Mouse (Mus musculus) CH12.LX (cell line): ENCODE data around the gene Tpte.

Experiments used
- BHLHE40 ChIP-seq: IDR thresholded peaks from 2 replicates; pipeline ENCODE4 v1.6.1; 2011; ENCODE audit warnings: mild to moderate bottlenecking, low read depth, low read length, improper control_type of control experiment
- CHD1 ChIP-seq: IDR thresholded peaks from 2 replicates; pipeline ENCODE4 v1.6.1; 2012; ENCODE audit warnings: low read depth, low read length, improper control_type of control experiment, inconsistent platforms
- CTCF ChIP-seq, 2 experiments: IDR thresholded peaks in 1 of 2; conservative IDR thresholded peaks in 1 of 2; 2 replicates each; pipeline ENCODE4 v1.5.1; 2011 to 2012; ENCODE audit warnings: low read depth in 2 of 2, low read length in 2 of 2, improper control_type of control experiment in 1 of 2, inconsistent platforms in 1 of 2, mild to moderate bottlenecking in 1 of 2, moderate library complexity in 1 of 2
- EP300 ChIP-seq: IDR thresholded peaks from 2 replicates; pipeline ENCODE4 v1.6.1; 2011; ENCODE audit warnings: low read length, improper control_type of control experiment
- KAT2A ChIP-seq: IDR thresholded peaks from 2 replicates; pipeline ENCODE4 v1.6.1; 2012; ENCODE audit warnings: low read length, improper control_type of control experiment, inconsistent platforms; ENCODE audit not compliant: insufficient replicate concordance
- NRF1 ChIP-seq: IDR thresholded peaks from 2 replicates; pipeline ENCODE4 v1.6.1; 2014; ENCODE audit warnings: low read depth, mild to moderate bottlenecking, inconsistent platforms, low read length, improper control_type of control experiment, moderate library complexity
- POLR2A ChIP-seq: IDR thresholded peaks from 2 replicates; pipeline ENCODE4 v1.6.1; 2011; ENCODE audit warnings: low read depth, mild to moderate bottlenecking, improper control_type of control experiment, low read length
- TCF12 ChIP-seq: IDR thresholded peaks from 2 replicates; pipeline ENCODE4 v1.6.1; 2014; ENCODE audit warnings: low read depth, mild to moderate bottlenecking, inconsistent platforms, low read length, improper control_type of control experiment
- USF2 ChIP-seq: conservative IDR thresholded peaks from 2 replicates; pipeline ENCODE4 v1.6.1; 2011; ENCODE audit warnings: low read depth, low read length, improper control_type of control experiment
- ZC3H11A ChIP-seq: IDR thresholded peaks from 2 replicates; pipeline ENCODE4 v1.6.1; 2012; ENCODE audit warnings: low read depth, mild to moderate bottlenecking, inconsistent platforms, low read length, improper control_type of control experiment
- ZMIZ1 ChIP-seq: IDR thresholded peaks from 2 replicates; pipeline ENCODE4 v1.6.1; 2012; ENCODE audit warnings: low read depth, mild to moderate bottlenecking, inconsistent platforms, low read length, improper control_type of control experiment

- TF ChIP-seq CTCF (conservative IDR thresholded peaks at IDR 0.05 in 1 of 2, IDR thresholded peaks at IDR 0.05 in 1 of 2; ENCODE audit: low read depth in 2 of 2, low read length in 2 of 2) = no peak
- no peak for TF ChIP-seq POLR2A
- TF ChIP-seq CHD1 = no peak
- TF ChIP-seq BHLHE40 = no peak
- TF ChIP-seq EP300 = no peak
- TF ChIP-seq USF2 = no peak
- TF ChIP-seq NRF1 = no peak
- no peak for TF ChIP-seq ZC3H11A
- TF ChIP-seq TCF12 = no peak
- TF ChIP-seq ZMIZ1 = no peak
- no peak for TF ChIP-seq KAT2A
Observed at GRCm38 (mm10) chr8:22397811-22398141, 114.5 kb downstream of the Tpte start.
